Mouse (Mus musculus): ENCODE results near the gene Osbp2.

Osbp2 gene

DNA sequence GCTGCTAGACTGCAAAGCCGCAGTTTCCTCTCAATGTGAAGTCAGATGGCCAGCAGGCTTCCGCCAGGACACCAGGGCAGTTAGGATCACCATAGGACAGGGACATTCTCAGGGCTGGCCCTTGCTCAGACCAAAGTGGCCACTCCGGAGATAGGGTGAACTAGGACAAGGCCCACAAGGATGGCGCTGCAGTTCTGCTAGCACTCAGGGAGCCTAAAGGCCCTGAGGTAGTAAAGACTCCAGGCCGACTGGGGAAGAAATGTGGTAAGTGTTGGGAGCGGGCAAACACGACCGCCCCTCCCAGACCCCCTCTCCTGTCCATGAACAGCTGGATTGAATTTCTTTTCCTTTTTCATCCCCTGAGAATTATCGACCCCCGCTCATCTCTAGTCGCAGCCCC is 102.4 kb downstream of the Osbp2 start:
- DNase-seq (ENCODE audit: inconsistent ontology term), result no peak

DNA sequence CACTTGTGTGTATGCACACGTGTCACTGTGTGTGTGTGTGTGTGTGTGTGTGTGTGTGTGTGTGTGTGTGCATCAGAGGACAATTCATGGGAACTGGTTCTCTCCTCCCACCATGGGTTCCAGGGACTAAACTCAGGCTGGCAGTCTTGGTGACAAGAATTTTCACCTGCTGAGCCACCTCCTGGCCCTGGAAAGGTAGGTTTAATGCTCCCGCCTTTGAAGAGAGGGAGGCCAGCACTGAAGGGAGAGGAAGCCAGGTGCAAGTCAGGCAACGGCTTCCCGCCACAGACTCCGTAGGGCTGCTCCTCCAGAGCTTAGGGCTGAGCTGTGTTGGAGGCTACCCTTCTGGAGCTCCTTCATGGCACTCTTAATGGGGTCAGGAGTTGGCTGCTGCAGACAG is 104.3 kb downstream of the Osbp2 start:
- DNase-seq (ENCODE audit: inconsistent ontology term), result no peak

DNA sequence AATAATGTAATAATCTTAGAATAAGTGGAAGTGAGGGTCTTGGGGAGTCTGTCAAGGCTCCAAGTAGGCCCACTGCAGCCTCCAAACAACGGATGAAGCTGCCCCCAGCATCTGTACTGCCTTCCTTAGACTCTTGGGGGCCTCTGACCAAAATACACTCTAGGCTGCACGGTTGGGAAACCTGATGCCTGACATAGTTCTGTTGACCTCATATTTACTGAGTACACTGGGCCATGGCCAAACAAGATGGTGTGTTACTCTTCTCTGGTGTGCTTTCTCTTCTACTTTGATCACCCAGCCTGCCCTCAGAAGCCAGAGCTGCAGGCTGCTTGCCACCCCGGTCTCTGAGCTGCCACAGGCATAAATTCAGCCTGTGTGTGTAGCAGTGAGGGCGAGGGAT is 108.4 kb downstream of the Osbp2 start:
- no peak for DNase-seq (ENCODE audit: inconsistent ontology term)

DNA sequence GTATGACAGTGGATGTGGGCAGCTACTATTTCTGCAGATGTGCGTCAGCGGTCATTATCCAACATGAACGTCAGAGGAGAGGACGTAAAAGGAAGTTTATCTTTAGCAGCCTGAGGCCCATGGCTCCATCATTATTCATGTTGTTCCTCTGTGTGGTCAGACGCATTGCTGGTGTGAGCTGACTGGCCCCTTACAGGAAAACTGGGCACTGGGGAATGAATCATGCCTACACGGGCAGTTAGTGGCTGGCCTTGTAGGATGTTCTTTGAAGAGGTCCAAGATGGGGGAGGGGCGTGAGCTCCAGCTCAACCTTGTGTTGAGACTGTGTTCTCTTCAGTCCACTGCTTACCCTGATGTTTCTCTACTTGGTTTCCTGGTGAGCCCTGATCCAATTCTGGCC is 109.0 kb downstream of the Osbp2 start:
- peak; percentile 52 for DNase-seq (ENCODE audit: inconsistent ontology term)

DNA sequence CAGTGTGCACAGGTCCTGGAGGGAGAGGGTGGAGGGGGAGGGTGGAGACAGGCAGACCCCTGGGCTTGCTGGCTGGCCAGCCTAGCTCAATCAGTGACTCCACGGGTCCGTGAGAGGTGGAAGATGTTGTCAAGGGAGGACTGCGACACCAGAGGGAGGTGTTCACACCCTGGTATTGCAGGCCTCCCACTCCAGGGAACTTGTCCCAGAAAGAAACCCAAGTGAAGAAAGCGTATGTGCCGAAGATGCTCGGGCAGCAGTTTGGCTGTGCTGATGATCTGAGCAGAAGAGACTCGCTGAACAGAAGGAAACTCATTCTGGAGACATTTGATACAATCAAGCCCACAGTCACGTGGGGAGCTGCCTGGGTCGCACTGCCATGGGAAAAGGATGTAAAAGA is 109.8 kb downstream of the Osbp2 start:
- no peak for DNase-seq (ENCODE audit: inconsistent ontology term)

- DNase-seq (ENCODE audit: inconsistent ontology term), result no peak
These were observed 110.9 kb downstream of the Osbp2 start for GRCm38 (mm10) chr11:3752766-3753165.

GRCm38 (mm10) chr11:3749831-3750230 is 113.9 kb downstream of the Osbp2 start:
- no peak for DNase-seq (ENCODE audit: inconsistent ontology term)

DNA sequence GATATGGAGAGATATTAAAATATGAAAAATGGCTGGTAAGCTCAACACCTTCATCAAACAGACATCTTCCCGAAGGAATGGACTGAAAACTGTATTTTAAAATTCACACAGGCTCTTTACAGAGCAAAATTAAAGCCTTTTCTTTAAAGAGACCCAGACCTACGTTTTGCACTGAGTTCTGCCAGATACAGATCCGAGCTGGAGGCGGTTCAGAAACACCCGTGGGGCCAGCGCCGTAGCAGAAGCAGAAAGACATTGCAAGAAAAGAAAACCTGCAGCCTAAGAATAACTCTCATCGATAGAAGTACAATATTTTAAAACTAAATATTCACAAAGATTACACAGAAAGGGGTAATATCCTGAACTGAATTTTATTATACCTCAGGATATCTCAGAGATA is 121.3 kb downstream of the Osbp2 start:
- no peak for DNase-seq (ENCODE audit: inconsistent ontology term)

- no peak for DNase-seq (ENCODE audit: inconsistent ontology term)
These were observed 122.5 kb downstream of the Osbp2 start for GRCm38 (mm10) chr11:3741183-3741582.

DNA sequence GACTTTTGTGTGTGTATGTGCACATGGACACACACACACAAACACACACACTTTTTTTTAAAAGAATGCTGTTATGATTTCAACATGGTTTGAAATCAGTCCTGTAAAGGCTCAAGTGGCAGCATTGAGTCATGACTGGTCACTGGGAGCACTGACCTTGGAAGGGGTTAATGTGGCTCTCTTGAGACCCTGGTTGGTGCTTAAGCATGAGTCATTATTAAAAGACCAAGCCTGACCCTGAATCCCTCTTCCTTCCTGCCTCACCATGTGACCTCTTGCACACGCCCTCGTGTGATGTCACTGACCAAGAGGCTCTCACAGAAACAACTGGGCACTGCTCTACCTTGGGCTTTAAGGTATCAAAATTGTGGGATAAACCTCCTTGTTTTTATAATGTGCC is 124.9 kb downstream of the Osbp2 start:
- no peak for DNase-seq (ENCODE audit: inconsistent ontology term)

DNA sequence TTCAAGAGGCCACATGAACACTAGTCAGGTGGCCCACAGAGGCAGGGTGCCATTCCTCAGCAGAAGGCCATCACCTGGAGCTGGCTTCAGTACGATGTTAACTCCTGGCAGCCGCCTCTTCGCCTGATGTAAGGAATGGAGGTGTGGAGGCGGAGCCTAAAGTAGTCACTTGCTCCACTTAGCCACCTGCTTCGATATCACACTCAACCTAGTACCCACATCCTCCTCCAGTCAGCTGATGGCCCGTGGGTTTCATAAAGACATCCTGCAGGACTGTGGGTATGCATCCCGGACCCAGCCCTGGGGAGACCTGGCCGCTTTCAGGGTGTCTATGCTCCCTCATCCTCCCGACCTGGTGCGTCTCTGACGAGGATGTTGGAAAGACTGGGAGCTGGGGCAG is 128.0 kb downstream of the Osbp2 start:
- no peak for DNase-seq (ENCODE audit: inconsistent ontology term)

DNA sequence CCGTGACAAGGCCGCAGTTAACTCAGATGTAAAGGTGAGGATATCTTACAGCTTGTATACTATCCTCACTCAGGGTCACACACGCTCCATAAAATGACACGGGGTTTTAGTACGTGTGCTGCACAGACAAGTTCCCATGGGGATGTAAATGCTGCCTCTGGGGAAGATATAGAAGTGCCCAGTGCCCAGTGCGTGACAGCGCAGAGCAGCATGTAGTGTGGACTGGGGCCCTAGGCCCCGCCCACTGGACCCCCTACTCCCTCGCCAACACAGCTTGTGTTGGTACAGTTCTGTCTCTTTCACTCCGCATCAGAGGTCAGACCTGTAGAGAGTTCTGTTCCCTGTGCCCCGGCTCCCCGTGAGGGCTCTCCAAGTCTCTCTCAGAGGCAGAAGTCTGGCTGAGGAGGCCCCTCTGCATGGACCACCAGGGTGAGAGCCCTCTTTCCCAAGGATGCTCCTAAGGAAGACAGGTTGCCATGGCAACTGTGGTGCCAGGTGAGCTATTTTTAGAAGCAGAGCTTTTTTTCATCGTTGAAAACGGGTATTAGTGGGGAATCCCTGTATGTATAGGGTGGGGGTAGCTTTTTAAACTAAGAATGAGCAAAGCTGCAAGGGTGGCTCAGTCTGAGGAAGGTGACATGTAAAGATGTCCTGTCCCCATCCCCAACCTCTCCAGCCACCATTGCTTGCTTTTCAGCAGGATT is 129.6 kb downstream of the Osbp2 start:
- no peak for DNase-seq (ENCODE audit: inconsistent ontology term)

- DNase-seq (ENCODE audit: inconsistent ontology term), result no peak
These were observed 132.2 kb downstream of the Osbp2 start for GRCm38 (mm10) chr11:3731469-3731868.

DNA sequence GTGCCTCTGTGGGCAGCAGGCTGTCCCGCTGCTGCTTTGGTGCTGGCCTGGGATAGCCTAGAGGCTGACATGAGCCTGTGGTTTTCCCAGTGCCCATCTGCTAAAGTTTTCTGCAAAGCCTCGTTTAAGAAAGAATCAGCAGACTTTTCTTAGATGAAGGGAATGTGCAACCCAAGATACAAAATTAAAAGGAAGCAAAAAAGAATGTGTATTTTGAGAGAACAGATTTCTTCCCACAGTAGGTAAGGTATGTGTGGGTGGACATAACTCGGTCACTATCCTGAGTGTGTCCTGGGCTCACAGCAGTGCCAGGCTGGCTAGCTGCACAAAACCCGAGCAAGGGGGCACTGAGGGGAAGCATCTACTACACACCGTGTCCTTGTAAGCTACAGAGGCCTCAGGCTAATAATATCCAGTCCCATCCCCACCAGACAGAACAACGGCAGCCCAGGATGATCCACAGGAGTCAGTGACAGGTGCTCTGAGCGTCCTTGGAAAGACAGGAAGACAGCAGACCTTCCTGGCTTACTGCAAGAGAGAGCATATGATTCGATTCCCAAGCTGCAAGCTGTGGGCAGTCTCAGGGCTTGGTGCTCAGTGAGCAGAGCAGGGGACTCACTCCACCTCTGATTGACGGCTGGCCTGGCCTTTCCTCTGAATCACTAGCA is 136.1 kb downstream of the Osbp2 start:
- DNase-seq (ENCODE audit: inconsistent ontology term), result no peak

DNA sequence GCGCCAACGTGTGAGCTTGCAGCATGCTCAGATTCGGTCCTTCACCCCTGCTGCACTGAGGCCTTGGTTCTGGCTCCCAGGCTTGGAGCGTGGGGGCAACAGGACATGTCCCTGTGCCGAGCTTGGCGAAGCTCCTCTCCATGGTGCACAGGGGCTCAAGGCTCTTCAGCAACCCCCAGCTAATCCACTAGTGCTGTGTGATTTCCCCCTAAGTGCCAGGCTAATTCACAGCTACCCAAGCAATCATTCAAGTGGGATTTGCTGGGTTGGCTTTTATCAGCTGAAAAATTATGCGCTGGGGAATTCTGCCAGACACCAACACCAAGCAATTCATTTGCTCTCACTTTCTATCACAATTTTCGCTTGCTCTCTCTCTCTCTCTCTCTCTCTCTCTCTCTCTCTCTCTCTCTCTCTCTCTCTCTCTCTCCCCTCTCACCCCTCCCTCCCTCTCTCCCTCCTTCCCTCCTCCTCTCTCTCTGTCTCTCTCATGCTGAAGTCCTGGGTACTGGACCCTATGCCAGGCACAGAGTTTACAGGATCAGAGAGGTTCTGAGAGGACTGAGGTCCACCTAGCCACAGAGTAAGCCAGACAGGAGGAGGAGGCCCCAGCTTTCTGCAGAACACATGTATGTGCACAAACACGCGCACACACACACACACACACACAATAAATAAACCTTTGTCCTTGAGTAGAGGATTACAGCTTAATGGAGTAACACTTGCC is 138.2 kb downstream of the Osbp2 start:
- DNase-seq (ENCODE audit: inconsistent ontology term), result no peak

- DNase-seq (ENCODE audit: inconsistent ontology term), result no peak
These were observed 139.0 kb downstream of the Osbp2 start for GRCm38 (mm10) chr11:3724726-3725125.

GRCm38 (mm10) chr11:3723910-3724309 is 139.8 kb downstream of the Osbp2 start:
- no peak for DNase-seq (ENCODE audit: inconsistent ontology term)

- no peak for DNase-seq (ENCODE audit: inconsistent ontology term)
These were observed 140.8 kb downstream of the Osbp2 start for GRCm38 (mm10) chr11:3722861-3723260.

GRCm38 (mm10) chr11:3722036-3722435 is 141.7 kb downstream of the Osbp2 start:
- no peak for DNase-seq (ENCODE audit: inconsistent ontology term)

DNA sequence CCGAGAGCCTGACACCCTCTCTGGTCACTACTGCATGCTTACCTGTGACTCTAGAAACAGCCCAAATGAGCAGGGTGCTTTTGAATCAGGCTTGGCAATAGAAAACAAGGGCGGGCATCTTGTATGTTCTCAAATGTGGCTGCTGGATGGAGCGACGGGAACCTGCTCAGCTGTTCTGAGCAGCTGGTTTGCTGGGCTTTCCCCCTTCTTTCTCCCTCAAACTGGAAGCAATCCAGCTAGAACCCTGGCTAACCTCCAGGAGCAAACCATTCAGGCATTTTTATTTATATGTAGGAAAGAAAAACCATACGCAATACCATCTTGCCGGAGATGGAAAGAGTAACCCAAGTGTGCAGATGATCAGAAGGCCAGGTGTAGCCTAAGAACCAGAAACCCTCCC is 147.0 kb downstream of the Osbp2 start:
- DNase-seq (ENCODE audit: inconsistent ontology term), result no peak

DNA sequence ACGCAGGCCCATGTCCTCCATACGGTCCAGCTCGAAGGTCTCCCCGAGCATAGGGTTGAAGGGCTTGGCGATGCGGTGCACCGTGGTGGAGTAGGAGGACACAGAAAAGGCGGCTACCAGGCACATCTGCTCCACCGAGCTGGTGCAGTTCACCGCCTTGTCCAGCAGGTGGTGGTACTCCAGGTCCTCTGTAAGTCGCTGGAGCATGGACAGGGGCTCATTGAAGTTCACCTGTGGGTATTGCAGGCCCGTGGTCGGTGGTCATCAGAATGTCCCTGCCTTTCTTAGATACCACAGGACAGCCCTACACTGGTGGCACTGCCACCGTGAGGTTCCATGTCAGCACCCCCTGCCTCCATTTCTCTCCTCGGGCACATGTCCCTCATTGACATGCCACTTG is 149.2 kb downstream of the Osbp2 start:
- DNase-seq (ENCODE audit: inconsistent ontology term), result peak; percentile 41

GRCm38 (mm10) chr11:3710203-3710602 is 153.5 kb downstream of the Osbp2 start:
- no peak for DNase-seq (ENCODE audit: inconsistent ontology term)

DNA sequence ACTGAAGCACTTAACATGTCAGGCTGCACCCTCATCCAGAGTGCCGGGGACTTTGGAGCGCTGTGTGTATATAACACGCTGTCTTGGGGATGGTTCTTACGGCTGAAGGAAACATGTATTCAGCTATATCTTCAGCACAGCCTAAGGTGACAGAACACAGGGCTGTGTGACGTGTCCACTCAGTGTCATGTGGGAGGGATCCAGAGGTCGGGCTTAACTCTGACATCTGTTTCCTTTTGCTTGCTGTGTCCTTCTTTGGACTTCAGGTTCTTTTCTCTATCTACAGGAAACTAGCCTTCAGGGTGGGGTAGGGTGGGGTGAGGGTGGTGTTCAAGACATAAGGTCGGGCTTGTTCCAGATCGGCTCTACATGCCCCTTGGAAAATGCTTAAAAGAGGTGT is 156.6 kb downstream of the Osbp2 start:
- no peak for DNase-seq (ENCODE audit: inconsistent ontology term)
